9 mouse cellular contexts compared by ENCODE assay signal in the genomic region with DNA sequence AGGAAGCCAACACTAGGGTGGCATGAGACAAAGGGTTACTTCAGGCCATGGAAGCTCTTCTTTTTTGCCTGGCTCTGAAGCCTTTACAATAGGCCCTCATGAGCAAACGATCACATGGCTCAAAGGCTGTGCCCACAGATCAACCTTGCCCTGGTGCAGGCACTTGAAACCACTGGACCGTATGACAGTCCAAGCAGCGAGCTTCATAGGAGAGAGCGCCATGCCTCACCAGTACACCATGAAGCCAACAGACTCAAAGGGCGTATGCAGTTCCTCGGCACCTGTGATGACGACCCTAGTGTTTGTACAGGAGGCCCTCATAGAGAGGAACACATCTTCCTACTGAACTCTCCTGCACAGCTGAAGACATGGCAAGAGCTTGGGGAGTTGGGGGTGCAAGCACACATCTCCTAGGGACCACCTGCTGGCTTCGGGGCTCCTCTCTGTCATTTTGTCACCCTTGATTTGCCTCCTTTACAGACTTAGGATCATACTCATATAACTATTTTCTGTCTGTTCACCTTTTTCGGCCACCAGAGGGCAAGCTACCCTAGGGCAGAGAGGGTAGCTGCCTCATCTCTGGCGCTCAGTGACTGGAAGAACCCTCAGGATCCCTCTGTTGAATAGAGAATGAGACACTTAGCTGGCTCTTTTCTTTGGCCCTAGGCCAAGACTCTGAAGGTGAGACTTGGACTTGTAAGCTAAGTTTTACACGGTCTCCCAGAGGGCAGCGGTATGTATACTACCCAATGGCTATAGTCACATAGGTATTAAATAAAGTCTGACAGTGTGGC.
DNase-seq lines count a peak whose midpoint lies in the region; ATAC-seq and TF ChIP-seq lines count a peak whose summit lies in the region.
"Had no signal": no experiment of that assay in that cellular context is flagged by ENCODE, and none has a peak within 500 bp of the region (broad histone marks: within the 10 kb centered on the region; RNA-seq: fewer than 3 reads in every experiment).

No protein-coding gene starts in this region.

- H3K27ac ChIP-seq in liver, adult 2 months (replicated peaks; ENCODE audit: insufficient read depth, low read depth, low read length) = no peak overlapping the region
- H3K27ac ChIP-seq in liver, embryonic 12.5 days = no peak overlapping the region
- no peak overlapping the region for H3K27ac ChIP-seq in forebrain, embryonic 14.5 days (ENCODE audit: low read depth, low read length)
- no peak overlapping the region for H3K27ac ChIP-seq in hindbrain, embryonic 14.5 days
- H3K27ac ChIP-seq: liver, embryonic 15.5 days had no signal

- no peak for DNase-seq in liver, adult 2 months (ENCODE audit: extremely low read depth, low read depth, low spot score)
- DNase-seq in c-Kit-positive CD71-negative TER-119-negative erythroid progenitor cells, embryonic 14.5 days (ENCODE audit: low read depth) = peak; percentile 34
- DNase-seq in forebrain, embryonic 14.5 days (ENCODE audit: low spot score) = peak; percentile 82
- peak; percentile 62 for DNase-seq in hindbrain, embryonic 14.5 days (ENCODE audit: low spot score)
- DNase-seq in left cerebral cortex, postnatal 14 days (ENCODE audit: low spot score in 2 of 2) = peak; percentile 69 to 75
- peak; percentile 82 for DNase-seq in splenic B cell, adult 2 months (ENCODE audit: low read depth, low spot score)

- H3ac ChIP-seq in myocyte (ENCODE audit: control insufficient read depth, insufficient read length) = no peak overlapping the region

- WGBS in liver, adult 2 months = 90% methylated on average over 12 of the region's 12 CpGs
- WGBS in liver, embryonic 12.5 days (ENCODE audit: insufficient replicate concordance) = 71% methylated on average over 12 of the region's 12 CpGs
- 69% methylated on average over 12 of the region's 12 CpGs for WGBS in forebrain, embryonic 14.5 days
- 83% methylated on average over 12 of the region's 12 CpGs for WGBS in hindbrain, embryonic 14.5 days

- no peaks in the 10 kb centered on the region for H3K9me3 ChIP-seq in liver, embryonic 12.5 days (replicated peaks)
- no peaks in the 10 kb centered on the region for H3K9me3 ChIP-seq in forebrain, embryonic 14.5 days (replicated peaks; ENCODE audit: control insufficient read depth, low read length)
- no peaks in the 10 kb centered on the region for H3K9me3 ChIP-seq in hindbrain, embryonic 14.5 days (ENCODE audit: control insufficient read depth, low read length)
- H3K9me3 ChIP-seq: liver, embryonic 15.5 days had no signal

- no peak for ATAC-seq in liver, embryonic 12.5 days
- ATAC-seq in forebrain, embryonic 14.5 days = peak; percentile 68
- ATAC-seq in hindbrain, embryonic 14.5 days (ENCODE audit: low FRiP score) = peak; percentile 35; the same call in 1 of the 2 replicates

- H3K36me3 ChIP-seq in liver, adult 2 months (ENCODE audit: control insufficient read depth, insufficient read depth, low read length) = peaks cover 46% of the 10 kb centered on the region
- H3K36me3 ChIP-seq in liver, embryonic 12.5 days = peaks cover 54% of the 10 kb centered on the region
- peaks cover 93% of the 10 kb centered on the region for H3K36me3 ChIP-seq in forebrain, embryonic 14.5 days (ENCODE audit: control insufficient read depth, insufficient read depth, low read length)
- H3K36me3 ChIP-seq in hindbrain, embryonic 14.5 days (replicated peaks; ENCODE audit: control insufficient read depth, insufficient read depth) = peaks cover 91% of the 10 kb centered on the region
- H3K36me3 ChIP-seq in myocyte (ENCODE audit: control insufficient read depth, insufficient read depth) = peaks cover 73% of the 10 kb centered on the region
- peaks cover 2% of the 10 kb centered on the region for H3K36me3 ChIP-seq in splenic B cell, adult 2 months (ENCODE audit: control insufficient read depth, insufficient read depth, low read length, poor library complexity, severe bottlenecking)

- intact Hi-C loops in left cerebral cortex, postnatal 14 days (cut with DNase I) = loop anchor here (5.0 kb wide), 1 partner anchor 70 kb away; no protein-coding TSS in a partner anchor

- TF ChIP-seq POLR2A in liver, adult 2 months (IDR thresholded peaks at IDR 0.05; ENCODE audit: extremely low read depth, insufficient read depth, low read length) = no peak
- no peak for TF ChIP-seq POLR2A in myocyte (IDR thresholded peaks at IDR 0.05; ENCODE audit: insufficient read length, low read depth)

- H3K79me2 ChIP-seq in liver, adult 2 months (ENCODE audit: control insufficient read depth, insufficient read depth, low read length) = no peaks in the 10 kb centered on the region
- H3K79me2 ChIP-seq in myocyte (ENCODE audit: control insufficient read depth, insufficient read depth) = no peaks in the 10 kb centered on the region

- TF ChIP-seq CTCF in liver, adult 2 months (IDR thresholded peaks at IDR 0.05; ENCODE audit: low read depth, low read length) = peak; percentile 51

- no peak overlapping the region for H3K9ac ChIP-seq in liver, adult 2 months (ENCODE audit: low read depth, low read length)
- no peak overlapping the region for H3K9ac ChIP-seq in liver, embryonic 12.5 days
- no peak overlapping the region for H3K9ac ChIP-seq in forebrain, embryonic 14.5 days (ENCODE audit: low read length)
- H3K9ac ChIP-seq in hindbrain, embryonic 14.5 days = no peak overlapping the region
- H3K9ac ChIP-seq: liver, embryonic 15.5 days had no signal

- no peaks in the 10 kb centered on the region for H3K4me1 ChIP-seq in liver, adult 2 months (ENCODE audit: control insufficient read depth, insufficient read depth, low read length)
- no peaks in the 10 kb centered on the region for H3K4me1 ChIP-seq in liver, embryonic 12.5 days
- H3K4me1 ChIP-seq in forebrain, embryonic 14.5 days (ENCODE audit: control insufficient read depth, insufficient read depth, low read length) = no peaks in the 10 kb centered on the region
- H3K4me1 ChIP-seq in hindbrain, embryonic 14.5 days (replicated peaks; ENCODE audit: control insufficient read depth, insufficient read depth, low read length) = no peaks in the 10 kb centered on the region
- H3K4me1 ChIP-seq: liver, embryonic 15.5 days had no signal

- no peak overlapping the region for H3K4me3 ChIP-seq in liver, adult 2 months (ENCODE audit: insufficient read depth, low read depth, low read length)
- H3K4me3 ChIP-seq in liver, embryonic 12.5 days = no peak overlapping the region
- no peak overlapping the region for H3K4me3 ChIP-seq in forebrain, embryonic 14.5 days (ENCODE audit: low read depth, low read length)
- no peak overlapping the region for H3K4me3 ChIP-seq in hindbrain, embryonic 14.5 days (replicated peaks; ENCODE audit: low read length)
- H3K4me3 ChIP-seq in myocyte = no peak overlapping the region
- H3K4me3 ChIP-seq: liver, embryonic 15.5 days had no signal

- H3K4me2 ChIP-seq in liver, embryonic 12.5 days = no peak overlapping the region
- H3K4me2 ChIP-seq in forebrain, embryonic 14.5 days (ENCODE audit: low read length) = no peak overlapping the region
- no peak overlapping the region for H3K4me2 ChIP-seq in hindbrain, embryonic 14.5 days (replicated peaks)
- H3K4me2 ChIP-seq in myocyte (ENCODE audit: low read depth) = no peak overlapping the region
- H3K4me2 ChIP-seq: liver, embryonic 15.5 days had no signal

- H3K27me3 ChIP-seq in liver, adult 2 months (ENCODE audit: control insufficient read depth, insufficient read depth, low read length) = no peaks in the 10 kb centered on the region
- H3K27me3 ChIP-seq in liver, embryonic 12.5 days (replicated peaks) = no peaks in the 10 kb centered on the region
- no peaks in the 10 kb centered on the region for H3K27me3 ChIP-seq in forebrain, embryonic 14.5 days (replicated peaks; ENCODE audit: control insufficient read depth, insufficient read depth, low read length)
- no peaks in the 10 kb centered on the region for H3K27me3 ChIP-seq in hindbrain, embryonic 14.5 days (ENCODE audit: control insufficient read depth, insufficient read depth, low read length)
- no peaks in the 10 kb centered on the region for H3K27me3 ChIP-seq in myocyte (ENCODE audit: control insufficient read depth, insufficient read depth, insufficient read length)
- H3K27me3 ChIP-seq in splenic B cell, adult 2 months (ENCODE audit: control insufficient read depth, insufficient read depth, low read length, poor library complexity, severe bottlenecking) = no peaks in the 10 kb centered on the region
- H3K27me3 ChIP-seq: liver, embryonic 15.5 days had no signal

TF ChIP-seq in myocyte, 11 proteins besides CTCF, POLR2A, EP300 and RAD21:
- TF ChIP-seq POLR2AphosphoS2 (IDR thresholded peaks at IDR 0.05; ENCODE audit: insufficient read length, low read depth) (peak; percentile 43), MAX (IDR thresholded peaks at IDR 0.05; ENCODE audit: low read depth) (no peak)
